Mouse (Mus musculus) brain, adult 2 months (tissue): ENCODE measurements at regions not wholly inside any gene's neighbourhood (a gene's known extent, or its start where the extent isn't known, plus 50 kb on each side); places are given as distances from the start of the nearest gene placed in this dataset.

Experiments
- DNase-seq: peaks from one replicate; pipeline ENCODE4 v3.0.0; 2011; ENCODE audit warnings: low read depth, low spot score

GRCm38 (mm10) chr3:121864734-121865445 is 49.8 kb upstream of the Abcd3 start:
- no peak for DNase-seq
